Mouse (Mus musculus) cerebellum, adult 2 months (tissue): ENCODE data around the gene Hnf1a.

ENCODE experiments used
- CTCF ChIP-seq: fragments of 200-500 bp; IDR thresholded peaks from 2 replicates; pipeline ENCODE4 v1.5.1; 2011; ENCODE audit warnings: low read depth, mild to moderate bottlenecking, control low read depth, low read length, moderate library complexity, borderline replicate concordance; ENCODE audit not compliant: insufficient read depth
- POLR2A ChIP-seq: fragments of 200-500 bp; IDR thresholded peaks from 2 replicates; pipeline ENCODE4 v1.6.1; 2011; ENCODE audit warnings: low read length, control low read depth, borderline replicate concordance; ENCODE audit not compliant: insufficient read depth

- TF ChIP-seq CTCF (no peak), POLR2A (no peak)
Observed at GRCm38 (mm10) chr5:114982001-114982400, 11.1 kb upstream of the Hnf1a start.
